ENCODE assay signal across 46 mouse cellular contexts in the genomic region with DNA sequence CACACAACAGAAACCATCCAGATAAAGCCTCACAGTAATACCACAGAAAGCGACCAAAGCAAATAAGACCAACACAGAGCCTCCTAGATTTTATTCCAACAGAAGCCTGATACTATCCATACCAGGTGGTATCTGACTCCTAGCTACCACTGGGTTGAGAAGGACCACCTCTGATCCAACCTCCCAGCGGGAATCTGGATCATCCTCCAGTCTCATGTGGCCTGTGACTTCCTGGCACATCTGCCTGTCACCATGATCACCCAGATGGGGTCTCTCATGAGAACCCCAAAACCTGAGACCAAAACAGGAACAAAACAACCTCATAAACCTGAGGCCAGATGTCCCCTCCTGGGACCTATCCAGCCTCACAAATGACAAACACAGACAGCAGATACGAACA. TPM values are rescaled to one million over a fixed set of nuclear protein-coding genes. Genes with fewer than 3 reads are reported as not detected.
"Had no signal": no experiment of that assay in that cellular context is flagged by ENCODE, and none has a peak within 500 bp of the region (broad histone marks: within the 10 kb centered on the region; RNA-seq: fewer than 3 reads in every experiment).

No protein-coding gene starts in this region.

- H3K27me3 ChIP-seq: limb, embryonic 12.5 days; limb, embryonic 13.5 days; limb, embryonic 15.5 days; liver, embryonic 12.5 days; liver, embryonic 13.5 days; liver, embryonic 15.5 days; lung, embryonic 15.5 days; midbrain, embryonic 12.5 days; midbrain, embryonic 13.5 days; midbrain, embryonic 15.5 days; neural tube, embryonic 12.5 days had no signal

- H3K9me3 ChIP-seq: limb, embryonic 10.5 days; limb, embryonic 12.5 days; limb, embryonic 13.5 days; limb, embryonic 15.5 days; liver, embryonic 12.5 days; liver, embryonic 13.5 days; liver, embryonic 15.5 days; lung, embryonic 15.5 days; midbrain, embryonic 10.5 days; midbrain, embryonic 12.5 days; midbrain, embryonic 13.5 days; midbrain, embryonic 15.5 days; neural tube, embryonic 12.5 days had no signal

- H3K27ac ChIP-seq: limb, embryonic 10.5 days; limb, embryonic 12.5 days; limb, embryonic 13.5 days; limb, embryonic 15.5 days; liver, embryonic 12.5 days; liver, embryonic 13.5 days; liver, embryonic 14.5 days; liver, embryonic 15.5 days; lung, embryonic 15.5 days; macrophage; midbrain, embryonic 10.5 days; midbrain, embryonic 12.5 days; midbrain, embryonic 13.5 days; midbrain, embryonic 15.5 days; neural tube, embryonic 12.5 days had no signal

- H3K36me3 ChIP-seq: limb, embryonic 10.5 days; limb, embryonic 12.5 days; limb, embryonic 13.5 days; limb, embryonic 15.5 days; liver, embryonic 12.5 days; liver, embryonic 13.5 days; liver, embryonic 15.5 days; lung, embryonic 15.5 days; midbrain, embryonic 10.5 days; midbrain, embryonic 12.5 days; midbrain, embryonic 13.5 days; midbrain, embryonic 15.5 days; neural tube, embryonic 12.5 days had no signal

- H3K4me3 ChIP-seq: limb, embryonic 10.5 days; limb, embryonic 12.5 days; limb, embryonic 13.5 days; limb, embryonic 15.5 days; liver, embryonic 12.5 days; liver, embryonic 13.5 days; liver, embryonic 15.5 days; lung, embryonic 15.5 days; megakaryocyte, embryonic 14.5 days; midbrain, embryonic 10.5 days; midbrain, embryonic 12.5 days; midbrain, embryonic 13.5 days; midbrain, embryonic 15.5 days; myocyte; neural tube, embryonic 12.5 days had no signal

- DNase-seq: left cerebral cortex, postnatal 4 days; liver; liver, embryonic 13.5 days; liver, postnatal 0 days; lung, adult 18-20 months; lung, adult 2 months; lung, embryonic 14.5 days; lung, postnatal 10 days; lung, postnatal 14 days; lung, postnatal 36 days; lung, postnatal 4 days; midbrain, embryonic 14.5 days had no signal

- H3K4me1 ChIP-seq: limb, embryonic 10.5 days; limb, embryonic 12.5 days; limb, embryonic 13.5 days; limb, embryonic 15.5 days; liver, embryonic 12.5 days; liver, embryonic 13.5 days; liver, embryonic 15.5 days; lung, embryonic 15.5 days; megakaryocyte, embryonic 14.5 days; midbrain, embryonic 10.5 days; midbrain, embryonic 12.5 days; midbrain, embryonic 13.5 days; midbrain, embryonic 15.5 days; neural tube, embryonic 12.5 days had no signal

RNA-seq across cellular contexts. Expression of gene Ly6f, which starts 13.6 kb away (rescaled TPM):
- total RNA-seq: left cerebral cortex, postnatal 10 days; left cerebral cortex, postnatal 14 days; left cerebral cortex, postnatal 25 days; left cerebral cortex, postnatal 36 days; left cerebral cortex, postnatal 4 days; megakaryocyte progenitor cell, adult 5-6 weeks; megakaryocyte, adult 5-6 weeks; megakaryocyte-erythroid progenitor cell, adult 5-6 weeks; midbrain, postnatal 0 days; monocyte, adult 5-6 weeks had no signal
- polyA plus RNA-seq: limb, embryonic 11.5 days; limb, embryonic 12.5 days; limb, embryonic 13.5 days; limb, embryonic 14.5 days; limb, embryonic 15.5 days; liver, embryonic 11.5 days; liver, embryonic 13.5 days; liver, embryonic 14.5 days; liver, embryonic 15.5 days; liver, embryonic 16.5 days; liver, postnatal 0 days; lung, adult 2 months; lung, embryonic 14.5 days; lung, embryonic 15.5 days; lung, embryonic 16.5 days; lung, postnatal 0 days; macrophage; midbrain, embryonic 10.5 days; midbrain, embryonic 11.5 days; midbrain, embryonic 12.5 days; midbrain, embryonic 13.5 days; midbrain, embryonic 14.5 days; midbrain, embryonic 15.5 days; midbrain, embryonic 16.5 days; midbrain, postnatal 0 days; neural tube, embryonic 11.5 days; neural tube, embryonic 12.5 days had no signal

RNA-seq across cellular contexts. Expression of gene BC025446, which starts 38.5 kb away (rescaled TPM):
- total RNA-seq: left cerebral cortex, postnatal 10 days; left cerebral cortex, postnatal 14 days; left cerebral cortex, postnatal 25 days; left cerebral cortex, postnatal 36 days; left cerebral cortex, postnatal 4 days; megakaryocyte progenitor cell, adult 5-6 weeks; megakaryocyte, adult 5-6 weeks; megakaryocyte-erythroid progenitor cell, adult 5-6 weeks; midbrain, postnatal 0 days; monocyte, adult 5-6 weeks had no signal
- polyA plus RNA-seq: limb, embryonic 10.5 days; limb, embryonic 11.5 days; limb, embryonic 12.5 days; limb, embryonic 13.5 days; limb, embryonic 14.5 days; limb, embryonic 15.5 days; lung, postnatal 0 days; macrophage; midbrain, embryonic 10.5 days; midbrain, embryonic 11.5 days; midbrain, embryonic 12.5 days; midbrain, embryonic 13.5 days; midbrain, embryonic 14.5 days; midbrain, embryonic 15.5 days; midbrain, embryonic 16.5 days; midbrain, postnatal 0 days; neural tube, embryonic 11.5 days; neural tube, embryonic 12.5 days had no signal
